Mouse (Mus musculus): ENCODE results near the gene Ngef.

- no peak for TF ChIP-seq CTCF (IDR thresholded peaks at IDR 0.05; ENCODE audit: low read depth, low read length)
- TF ChIP-seq POLR2A (IDR thresholded peaks at IDR 0.05; ENCODE audit: insufficient read depth, low read length), result no peak
These were observed 7.9 kb downstream of the Ngef start for GRCm38 (mm10) chr1:87565760-87566159.
